Mouse (Mus musculus) lung, embryonic 14.5 days (tissue): ENCODE results near the gene Mrpl2. TPM values are rescaled to one million over a fixed set of nuclear protein-coding genes. Genes with fewer than 3 reads are reported as not detected.

Source experiments
- ATAC-seq: fragments of 200-750 bp; cut with Nextera tagmentation; 2 replicates; pipeline ENCODE4 v1.8.0; 2017; ENCODE audit warnings: mild to moderate bottlenecking, moderate TSS enrichment, moderate library complexity; ENCODE audit not compliant: insufficient read depth
- DNase-seq: peaks from one replicate; pipeline ENCODE4 v3.0.0-alpha.2; 2015
- H3K27ac ChIP-seq: fragments of 300-500 bp; sonication (generic); 2 replicates; pipeline ENCODE4 v1.5.1; 2014; ENCODE audit warnings: low read depth, mild to moderate bottlenecking, moderate library complexity
- H3K27me3 ChIP-seq: fragments of 300-500 bp; sonication (generic); 2 replicates; pipeline ENCODE4 v1.6.1; 2014; ENCODE audit warnings: low read length, control low read depth; ENCODE audit not compliant: insufficient read depth
- H3K36me3 ChIP-seq: fragments of 300-500 bp; sonication (generic); 2 replicates; pipeline ENCODE4 v1.6.1; 2014; ENCODE audit warnings: control low read depth; ENCODE audit not compliant: insufficient read depth
- H3K4me1 ChIP-seq: fragments of 300-500 bp; sonication (generic); 2 replicates; pipeline ENCODE4 v1.6.1; 2014; ENCODE audit warnings: antibody characterized with exemption, control low read depth; ENCODE audit not compliant: insufficient read depth
- H3K4me2 ChIP-seq: fragments of 300-500 bp; sonication (generic); 2 replicates; pipeline ENCODE4 v1.6.1; 2014; ENCODE audit warnings: mild to moderate bottlenecking
- H3K4me3 ChIP-seq: fragments of 300-500 bp; sonication (generic); 2 replicates; pipeline ENCODE4 v1.5.1; 2014; ENCODE audit warnings: low read depth, low read length
- H3K9ac ChIP-seq: fragments of 300-500 bp; sonication (generic); 2 replicates; pipeline ENCODE4 v1.6.1; 2014
- H3K9me3 ChIP-seq: fragments of 300-500 bp; sonication (generic); 2 replicates; pipeline ENCODE4 v1.6.1; 2016; ENCODE audit warnings: low read depth, low read length, control low read depth
- CTCF ChIP-seq: IDR thresholded peaks from 2 replicates; pipeline ENCODE4 v1.5.1; 2016; ENCODE audit warnings: antibody characterized with exemption, low read depth
- WGBS: fragments of 180-500 bp; shearing (Covaris S2); extraction: QIAGEN DNeasy Blood & Tissue Kit; methylation state at CpG from one replicate; pipeline ENCODE4 v1.1.7; 2014; 5-methylcytosine and 5-hydroxymethylcytosine counted together
- polyA plus RNA-seq: library from polyadenylated mRNA; unstranded; fragments of >200 nt; fragmentation: Nextera tagmentation; extraction: Ambion mirVana; gene quantifications from 2 replicates; pipeline ENCODE4 v1.2.1, GENCODE M21; 2014

Gene Mrpl2
- polyA plus RNA-seq, 1 experiment from 2014 or later: 113 TPM

DNA sequence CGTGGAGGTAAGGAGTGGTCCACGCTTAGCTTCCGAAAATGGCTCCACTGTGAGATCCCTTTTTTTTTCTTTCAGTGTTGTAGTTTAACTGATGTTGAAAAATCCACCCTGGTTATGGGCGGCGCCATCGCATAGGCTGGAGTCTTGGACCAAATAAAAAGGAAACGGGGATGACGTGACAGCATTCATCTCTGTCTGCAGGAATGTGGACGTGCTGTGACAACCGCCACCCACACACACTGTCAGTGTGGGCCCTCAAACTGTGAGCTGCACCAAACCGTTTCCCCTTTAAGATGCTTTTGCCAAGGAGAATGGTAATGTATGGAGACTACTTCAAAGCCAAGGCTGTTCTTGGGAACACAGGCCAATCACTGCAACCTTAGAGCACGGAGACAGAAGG lies 40.0 kb upstream of the Mrpl2 start:
- peak; percentile 61 for DNase-seq
- no peak overlapping the region for H3K4me3 ChIP-seq
- H3K4me2 ChIP-seq: no peak overlapping the region
- H3K27ac ChIP-seq: no peak overlapping the region; the same call in 1 of the 2 replicates
- H3K9me3 ChIP-seq: no peaks in the 10 kb centered on the region
- peak; percentile 59; the same call in 1 of the 2 replicates for ATAC-seq
- H3K36me3 ChIP-seq: 0 out of 2 replicates have a peak, but pooled peaks cover 2% of the 10 kb centered on the region
- no peaks in the 10 kb centered on the region for H3K27me3 ChIP-seq
- 63% methylated on average over 12 of the region's 12 CpGs for WGBS
- no peak for TF ChIP-seq CTCF
- peaks cover 8% of the 10 kb centered on the region; the same call in 1 of the 2 replicates for H3K4me1 ChIP-seq
- no peak overlapping the region for H3K9ac ChIP-seq

DNA sequence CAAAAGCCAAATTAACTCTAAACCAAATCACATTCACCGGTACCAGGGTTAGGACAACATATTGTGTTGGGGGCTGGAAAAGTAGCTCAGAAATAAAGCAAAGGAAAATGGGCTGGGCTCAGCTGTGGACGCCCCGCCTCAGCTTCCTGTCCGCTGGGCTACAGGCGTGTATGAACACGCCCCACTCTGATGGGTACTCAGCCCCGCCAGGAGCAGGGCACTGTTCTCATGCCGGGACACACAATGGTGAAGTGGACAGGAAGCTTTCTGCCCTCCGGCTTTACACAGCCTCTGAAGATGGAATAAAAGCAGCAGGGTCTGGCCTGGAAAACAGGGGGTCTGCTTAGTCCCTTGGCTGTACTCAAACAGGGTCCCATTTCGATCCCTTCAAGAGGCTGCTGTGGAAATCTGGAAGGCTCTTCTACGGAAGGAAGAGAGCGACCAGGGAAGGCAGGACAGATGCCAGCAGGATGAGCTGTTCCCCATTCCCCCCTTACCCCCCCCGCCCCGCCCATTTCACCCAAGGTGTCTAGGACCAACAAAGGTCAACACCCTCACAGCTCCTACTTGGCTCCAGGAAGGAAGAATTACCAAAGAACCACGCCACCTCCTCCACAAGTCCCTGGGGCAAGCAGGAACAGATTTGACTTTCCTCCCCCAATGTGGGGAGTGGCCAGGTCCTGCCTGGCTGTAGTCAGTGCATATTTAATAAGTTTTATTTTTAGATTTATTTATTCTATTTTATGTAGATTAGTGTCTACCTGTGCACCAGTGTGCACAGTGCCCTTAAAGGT lies 36.1 kb upstream of the Mrpl2 start:
- peak; percentile 71 for DNase-seq
- H3K9me3 ChIP-seq: no peaks in the 10 kb centered on the region
- H3K4me2 ChIP-seq: peak overlapping the region; percentile 38
- no peak overlapping the region for H3K9ac ChIP-seq
- H3K27me3 ChIP-seq: no peaks in the 10 kb centered on the region
- H3K36me3 ChIP-seq: 0 out of 2 replicates have a peak, but pooled peaks cover 7% of the 10 kb centered on the region
- peaks cover 33% of the 10 kb centered on the region for H3K4me1 ChIP-seq
- H3K27ac ChIP-seq: peak overlapping the region; percentile 66; the same call in 1 of the 2 replicates
- no peak for TF ChIP-seq CTCF
- peak; percentile 67; the same call in 1 of the 2 replicates for ATAC-seq
- 50% methylated on average over 15 of the region's 15 CpGs for WGBS
- no peak overlapping the region for H3K4me3 ChIP-seq

DNA sequence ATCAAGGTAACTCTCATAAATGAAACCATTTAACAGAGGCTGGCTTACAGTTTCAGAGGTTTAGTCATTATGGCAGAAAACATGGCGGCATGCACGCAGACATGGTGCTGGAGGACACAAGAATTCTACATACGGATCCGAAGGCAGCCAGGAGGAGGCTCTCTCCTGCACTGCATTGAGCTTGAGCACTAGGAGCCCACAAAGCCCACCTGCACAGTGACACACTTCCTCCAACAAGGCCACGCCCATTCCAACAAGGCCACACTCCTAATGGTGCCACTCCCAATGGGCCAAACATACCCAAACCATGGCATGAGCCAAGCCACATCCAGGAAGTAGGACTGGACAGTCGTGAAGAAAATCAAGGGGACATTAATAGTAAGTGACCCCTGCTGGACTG lies 34.7 kb upstream of the Mrpl2 start:
- Histone ChIP-seq H3K27me3 (no peaks in the 10 kb centered on the region), H3K9ac (no peak overlapping the region), H3K9me3 (no peaks in the 10 kb centered on the region), H3K27ac (peak overlapping the region; percentile 91; the same call in 1 of the 2 replicates), H3K36me3 (0 out of 2 replicates have a peak, but pooled peaks cover 7% of the 10 kb centered on the region), H3K4me2 (no peak overlapping the region), H3K4me3 (no peak overlapping the region), H3K4me1 (peaks cover 25% of the 10 kb centered on the region)
- ATAC-seq: no peak
- no peak for TF ChIP-seq CTCF
- WGBS: 91% methylated on average over 6 of the region's 6 CpGs
- DNase-seq: no peak

DNA sequence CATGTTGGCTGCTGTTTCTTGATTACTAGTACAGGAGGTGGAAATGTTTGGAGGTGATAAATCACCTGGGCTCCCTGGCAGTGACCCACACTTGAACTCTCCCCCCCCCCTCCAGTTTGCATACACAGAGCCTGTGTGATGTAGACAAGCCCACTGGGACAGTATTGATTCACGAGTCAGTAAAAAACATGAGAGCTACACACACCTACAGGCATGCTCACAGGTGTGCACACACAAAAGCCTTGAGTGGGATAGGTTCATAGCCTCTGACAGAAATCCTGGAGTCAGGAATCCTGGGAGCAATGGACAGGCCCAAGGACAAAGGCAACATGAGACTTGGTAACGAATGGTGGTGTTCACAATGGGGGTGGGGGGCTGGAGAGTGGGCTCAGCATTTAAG lies 33.8 kb upstream of the Mrpl2 start:
- ATAC-seq (no peak), DNase-seq (no peak)
- Histone ChIP-seq H3K4me3 (no peak overlapping the region), H3K9ac (peak overlapping the region; percentile 1; the same call in 1 of the 2 replicates), H3K36me3 (0 out of 2 replicates have a peak, but pooled peaks cover 7% of the 10 kb centered on the region), H3K27me3 (no peaks in the 10 kb centered on the region), H3K4me2 (peak overlapping the region; percentile 21; the same call in 1 of the 2 replicates), H3K4me1 (peaks cover 28% of the 10 kb centered on the region), H3K9me3 (no peaks in the 10 kb centered on the region), H3K27ac (peak overlapping the region; percentile 91)
- TF ChIP-seq CTCF: no peak
- WGBS: 37% methylated on average over 2 of the region's 2 CpGs

DNA sequence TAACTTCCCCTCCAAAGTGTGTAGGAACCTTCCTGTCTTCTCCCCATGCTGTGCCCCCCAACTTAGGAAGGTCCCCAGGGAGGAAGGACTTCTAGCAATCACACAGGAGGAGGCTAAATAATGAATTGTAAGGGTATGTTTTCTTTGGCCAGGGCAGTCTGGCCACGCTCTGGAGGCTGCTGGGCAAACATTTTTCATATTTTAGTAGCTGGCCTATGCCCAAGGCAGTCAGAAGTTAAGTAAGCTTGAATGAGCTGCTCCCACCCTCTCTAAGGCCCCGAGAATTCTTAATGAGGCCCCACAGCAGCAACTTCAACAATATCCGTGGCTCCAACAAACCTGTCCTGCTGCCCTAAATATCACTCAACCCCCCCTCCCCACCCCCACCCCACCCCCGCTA lies 33.2 kb upstream of the Mrpl2 start:
- Histone ChIP-seq H3K27me3 (no peaks in the 10 kb centered on the region), H3K9ac (peak overlapping the region; percentile 20; the same call in 1 of the 2 replicates), H3K27ac (peak overlapping the region; percentile 91), H3K9me3 (no peaks in the 10 kb centered on the region), H3K4me2 (peak overlapping the region; percentile 21; the same call in 1 of the 2 replicates), H3K4me1 (peaks cover 34% of the 10 kb centered on the region), H3K36me3 (0 out of 2 replicates have a peak, but pooled peaks cover 7% of the 10 kb centered on the region), H3K4me3 (no peak overlapping the region)
- no peak for TF ChIP-seq CTCF
- DNase-seq (peak; percentile 58), ATAC-seq (peak; percentile 29; the same call in 1 of the 2 replicates)
- WGBS: 25% methylated on average over 4 of the region's 4 CpGs

DNA sequence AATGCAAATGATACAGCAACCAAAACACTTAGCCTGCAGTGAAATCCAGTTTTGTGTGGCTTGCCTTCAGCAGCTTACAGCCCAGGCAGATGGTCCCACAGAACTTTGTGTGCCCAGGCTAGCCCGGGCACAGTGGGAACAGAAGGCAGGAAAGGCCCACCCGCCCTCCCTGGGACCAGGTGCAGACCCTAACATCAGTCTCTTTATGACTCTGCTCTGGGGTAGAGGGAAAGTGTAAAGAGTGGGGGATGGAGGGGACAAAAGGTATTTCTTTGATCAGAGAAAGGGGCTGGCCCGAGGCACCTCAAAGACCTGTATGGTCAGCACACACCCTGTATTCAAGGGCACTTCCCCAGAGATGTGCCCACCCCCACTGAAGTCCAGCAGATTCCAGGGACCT lies 32.8 kb upstream of the Mrpl2 start:
- peak overlapping the region; percentile 21 for H3K4me2 ChIP-seq
- H3K4me3 ChIP-seq: no peak overlapping the region
- TF ChIP-seq CTCF: no peak
- 0 out of 2 replicates have a peak, but pooled peaks cover 7% of the 10 kb centered on the region for H3K36me3 ChIP-seq
- peak overlapping the region; percentile 91 for H3K27ac ChIP-seq
- H3K9me3 ChIP-seq: no peaks in the 10 kb centered on the region
- DNase-seq (no peak), ATAC-seq (no peak; the same call in 1 of the 2 replicates)
- H3K27me3 ChIP-seq: no peaks in the 10 kb centered on the region
- H3K4me1 ChIP-seq: peaks cover 38% of the 10 kb centered on the region
- no peak overlapping the region for H3K9ac ChIP-seq
- 27% methylated on average over 3 of the region's 3 CpGs for WGBS

DNA sequence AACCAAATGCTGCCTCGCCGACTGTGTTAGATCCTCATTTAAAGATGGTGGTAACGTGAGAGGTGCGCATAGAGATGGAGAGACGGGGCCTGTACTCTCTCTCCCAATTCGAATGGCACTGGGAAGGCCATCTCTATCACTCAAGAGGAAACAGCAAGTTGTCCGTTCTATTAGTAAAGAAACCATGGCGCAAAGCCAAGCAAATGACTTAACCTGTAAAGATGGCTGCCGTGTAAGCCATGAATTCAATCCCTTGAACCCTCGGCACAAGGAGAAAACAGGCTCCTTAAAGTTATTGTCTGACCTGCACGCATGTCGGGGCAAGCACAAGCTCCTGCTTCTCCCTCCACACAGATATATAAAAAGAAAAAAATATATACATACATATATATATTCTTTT lies 28.2 kb upstream of the Mrpl2 start:
- TF ChIP-seq CTCF: no peak
- no peaks in the 10 kb centered on the region for H3K27me3 ChIP-seq
- no peaks in the 10 kb centered on the region for H3K9me3 ChIP-seq
- no peak for ATAC-seq
- DNase-seq: peak; percentile 61
- H3K4me2 ChIP-seq: peak overlapping the region; percentile 55
- 34% methylated on average over 12 of the region's 12 CpGs for WGBS
- peak overlapping the region; percentile 95 for H3K27ac ChIP-seq
- H3K4me3 ChIP-seq: peak overlapping the region; percentile 14; the same call in 1 of the 2 replicates
- H3K36me3 ChIP-seq: no peaks in the 10 kb centered on the region
- H3K9ac ChIP-seq: no peak overlapping the region
- peaks cover 69% of the 10 kb centered on the region for H3K4me1 ChIP-seq
